Mouse (Mus musculus): ENCODE data around the gene Brca2. TPM values are rescaled to one million over a fixed set of nuclear protein-coding genes. Genes with fewer than 3 reads are reported as not detected.

Brca2 gene
- total RNA-seq, 2 experiments from 2014 or later = 4.3 to 5.3 TPM

GRCm38 (mm10) chr5:150599301-150600294, 77.2 kb downstream of the Brca2 start:
- no peak for DNase-seq

GRCm38 (mm10) chr5:150600554-150601440, 78.4 kb downstream of the Brca2 start:
- DNase-seq = peak in 1 of 2 experiments; percentile 23

- DNase-seq = no peak
These were observed 79.2 kb downstream of the Brca2 start for GRCm38 (mm10) chr5:150601441-150602230.

GRCm38 (mm10) chr5:150606131-150606530, 83.7 kb downstream of the Brca2 start:
- no peak for DNase-seq

GRCm38 (mm10) chr5:150607631-150608030, 85.2 kb downstream of the Brca2 start:
- no peak for DNase-seq

- no peak for DNase-seq
These were observed 88.7 kb downstream of the Brca2 start for GRCm38 (mm10) chr5:150611136-150611535.

GRCm38 (mm10) chr5:150611697-150612096, 89.3 kb downstream of the Brca2 start:
- no peak for DNase-seq

- no peak for DNase-seq
These were observed 91.6 kb downstream of the Brca2 start for GRCm38 (mm10) chr5:150614054-150614453.

GRCm38 (mm10) chr5:150616216-150616615, 93.8 kb downstream of the Brca2 start:
- DNase-seq = no peak

- DNase-seq = no peak
These were observed 94.3 kb downstream of the Brca2 start for GRCm38 (mm10) chr5:150616731-150617130.

- DNase-seq = no peak
These were observed 96.3 kb downstream of the Brca2 start for GRCm38 (mm10) chr5:150618599-150619355.

Other genes with a start within 250 kb of the Brca2 start
- not detected for gene Zar1l, start 4.5 kb upstream of the Brca2 start, total RNA-seq (2021)
- 10 to 100 TPM; 51.2 to 58.5 TPM for gene N4bp2l1, start 74.6 kb downstream of the Brca2 start, total RNA-seq (2021)
- 10 to 100 TPM; 84.8 to 97.6 TPM for gene N4bp2l2, start 143.6 kb downstream of the Brca2 start, total RNA-seq (2021)
- 10 to 100 TPM; 81.7 to 83.7 TPM for gene Pds5b, start 151.1 kb downstream of the Brca2 start, total RNA-seq (2021)